Mouse (Mus musculus): ENCODE measurements around the gene Frmd4a. TPM values are rescaled to one million over a fixed set of nuclear protein-coding genes. Genes with fewer than 3 reads are reported as not detected.

Frmd4a gene
- total RNA-seq, 1 experiment: 9.3 TPM

- 0 out of 4 replicates have a peak, but pooled peaks cover 0 to 2% of the 10 kb centered on the region in 2 experiments for H3K4me1 ChIP-seq (ENCODE audit: control insufficient read depth in 2 of 2, insufficient read depth in 2 of 2, low read length in 2 of 2, poor library complexity in 1 of 2)
- TF ChIP-seq ZNF384 (IDR thresholded peaks at IDR 0.05; ENCODE audit: low read depth, low read length) (no peak), MAFK (IDR thresholded peaks at IDR 0.05; ENCODE audit: insufficient read depth, low read depth, low read length) (no peak), ZC3H11A (IDR thresholded peaks at IDR 0.05; ENCODE audit: borderline replicate concordance, low read depth, low read length) (no peak), HCFC1 (IDR thresholded peaks at IDR 0.05; ENCODE audit: borderline replicate concordance, insufficient read depth, low read length) (no peak), CHD2 (IDR thresholded peaks at IDR 0.05; ENCODE audit: low read depth, low read length) (no peak)
- H3K9me3 ChIP-seq (ENCODE audit: control insufficient read depth, insufficient read depth, low read depth, low read length): no peaks in the 10 kb centered on the region
- H3K4me3 ChIP-seq (ENCODE audit: insufficient read depth in 1 of 2, low read depth in 1 of 2, low read length in 2 of 2, poor library complexity in 1 of 2, severe bottlenecking in 1 of 2): no peak overlapping the region
- H3K27ac ChIP-seq (ENCODE audit: insufficient read depth, low read depth, low read length, poor library complexity, severe bottlenecking): no peak overlapping the region
- no peaks in the 10 kb centered on the region for H3K36me3 ChIP-seq (ENCODE audit: control insufficient read depth, insufficient read depth, low read length, poor library complexity, severe bottlenecking)
- H3K9ac ChIP-seq (ENCODE audit: insufficient read depth, low read depth, low read length, poor library complexity, severe bottlenecking): no peak overlapping the region
- no peak for DNase-seq (ENCODE audit: low read depth, low spot score)
- in situ Hi-C loops (cut with MboI; ENCODE audit: low sequenced_read_pairs in 2 of 2, unreplicated experiment in 2 of 2): no loop called here
These were observed 274.2 kb downstream of the Frmd4a start for GRCm38 (mm10) chr2:4291671-4292070.

GRCm38 (mm10) chr2:4293726-4294125 is 276.2 kb downstream of the Frmd4a start:
- Histone ChIP-seq H3K36me3 (ENCODE audit: control insufficient read depth, insufficient read depth, low read length, poor library complexity, severe bottlenecking) (no peaks in the 10 kb centered on the region), H3K4me3 (ENCODE audit: insufficient read depth in 1 of 2, low read depth in 1 of 2, low read length in 2 of 2, poor library complexity in 1 of 2, severe bottlenecking in 1 of 2) (no peak overlapping the region), H3K9me3 (ENCODE audit: control insufficient read depth, insufficient read depth, low read depth, low read length) (no peaks in the 10 kb centered on the region), H3K27ac (ENCODE audit: insufficient read depth, low read depth, low read length, poor library complexity, severe bottlenecking) (no peak overlapping the region), H3K4me1 (ENCODE audit: control insufficient read depth in 2 of 2, insufficient read depth in 2 of 2, low read length in 2 of 2, poor library complexity in 1 of 2) (0 out of 4 replicates have a peak, but pooled peaks cover 0 to 2% of the 10 kb centered on the region in 2 experiments), H3K9ac (ENCODE audit: insufficient read depth, low read depth, low read length, poor library complexity, severe bottlenecking) (no peak overlapping the region)
- no peak for DNase-seq (ENCODE audit: low read depth, low spot score)
- in situ Hi-C loops (cut with MboI; ENCODE audit: low sequenced_read_pairs in 2 of 2, unreplicated experiment in 2 of 2): no loop called here
- TF ChIP-seq CHD2 (IDR thresholded peaks at IDR 0.05; ENCODE audit: low read depth, low read length) (no peak), MAFK (IDR thresholded peaks at IDR 0.05; ENCODE audit: insufficient read depth, low read depth, low read length) (no peak), ZNF384 (IDR thresholded peaks at IDR 0.05; ENCODE audit: low read depth, low read length) (no peak), ZC3H11A (IDR thresholded peaks at IDR 0.05; ENCODE audit: borderline replicate concordance, low read depth, low read length) (no peak), HCFC1 (IDR thresholded peaks at IDR 0.05; ENCODE audit: borderline replicate concordance, insufficient read depth, low read length) (no peak)

DNA sequence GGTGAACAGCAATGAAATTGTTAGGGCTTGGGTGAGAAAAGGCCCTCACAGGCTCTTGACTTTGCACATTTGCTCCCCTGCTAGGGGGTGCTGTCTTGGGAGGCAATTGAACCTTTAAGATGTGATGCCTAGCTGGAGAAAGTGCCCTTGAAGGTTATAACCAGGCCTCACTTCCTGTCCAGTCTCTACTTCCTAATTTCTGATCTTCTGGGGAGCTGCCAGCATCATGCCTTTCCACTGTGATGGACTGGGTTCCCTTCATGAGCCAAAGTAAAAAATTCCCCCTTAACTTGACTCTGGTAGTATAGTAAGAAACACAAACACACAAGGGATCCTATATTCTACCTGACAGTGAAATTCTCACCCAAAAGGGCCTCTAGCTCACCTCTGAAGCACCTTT is 278.1 kb downstream of the Frmd4a start:
- Histone ChIP-seq H3K4me3 (ENCODE audit: insufficient read depth in 1 of 2, low read depth in 1 of 2, low read length in 2 of 2, poor library complexity in 1 of 2, severe bottlenecking in 1 of 2) (no peak overlapping the region), H3K9me3 (ENCODE audit: control insufficient read depth, insufficient read depth, low read depth, low read length) (no peaks in the 10 kb centered on the region), H3K4me1 (ENCODE audit: control insufficient read depth in 2 of 2, insufficient read depth in 2 of 2, low read length in 2 of 2, poor library complexity in 1 of 2) (0 out of 4 replicates have a peak, but pooled peaks cover 0 to 2% of the 10 kb centered on the region in 2 experiments), H3K9ac (ENCODE audit: insufficient read depth, low read depth, low read length, poor library complexity, severe bottlenecking) (no peak overlapping the region), H3K36me3 (ENCODE audit: control insufficient read depth, insufficient read depth, low read length, poor library complexity, severe bottlenecking) (no peaks in the 10 kb centered on the region), H3K27ac (ENCODE audit: insufficient read depth, low read depth, low read length, poor library complexity, severe bottlenecking) (no peak overlapping the region)
- TF ChIP-seq HCFC1 (IDR thresholded peaks at IDR 0.05; ENCODE audit: borderline replicate concordance, insufficient read depth, low read length) (no peak), ZC3H11A (IDR thresholded peaks at IDR 0.05; ENCODE audit: borderline replicate concordance, low read depth, low read length) (no peak), CHD2 (IDR thresholded peaks at IDR 0.05; ENCODE audit: low read depth, low read length) (no peak), MAFK (IDR thresholded peaks at IDR 0.05; ENCODE audit: insufficient read depth, low read depth, low read length) (no peak), ZNF384 (IDR thresholded peaks at IDR 0.05; ENCODE audit: low read depth, low read length) (no peak)
- in situ Hi-C loops (cut with MboI; ENCODE audit: low sequenced_read_pairs in 2 of 2, unreplicated experiment in 2 of 2): no loop called here
- DNase-seq (ENCODE audit: low read depth, low spot score): no peak

GRCm38 (mm10) chr2:4296881-4297280 is 279.4 kb downstream of the Frmd4a start:
- no peak for DNase-seq (ENCODE audit: low read depth, low spot score)
- TF ChIP-seq MAFK (IDR thresholded peaks at IDR 0.05; ENCODE audit: insufficient read depth, low read depth, low read length) (no peak), ZNF384 (IDR thresholded peaks at IDR 0.05; ENCODE audit: low read depth, low read length) (no peak), CHD2 (IDR thresholded peaks at IDR 0.05; ENCODE audit: low read depth, low read length) (no peak), HCFC1 (IDR thresholded peaks at IDR 0.05; ENCODE audit: borderline replicate concordance, insufficient read depth, low read length) (no peak), ZC3H11A (IDR thresholded peaks at IDR 0.05; ENCODE audit: borderline replicate concordance, low read depth, low read length) (no peak)
- H3K36me3 ChIP-seq (ENCODE audit: control insufficient read depth, insufficient read depth, low read length, poor library complexity, severe bottlenecking): no peaks in the 10 kb centered on the region
- H3K27ac ChIP-seq (ENCODE audit: insufficient read depth, low read depth, low read length, poor library complexity, severe bottlenecking): no peak overlapping the region
- 0 out of 4 replicates have a peak, but pooled peaks cover 0 to 2% of the 10 kb centered on the region in 2 experiments for H3K4me1 ChIP-seq (ENCODE audit: control insufficient read depth in 2 of 2, insufficient read depth in 2 of 2, low read length in 2 of 2, poor library complexity in 1 of 2)
- in situ Hi-C loops (cut with MboI; ENCODE audit: low sequenced_read_pairs in 2 of 2, unreplicated experiment in 2 of 2): no loop called here
- no peaks in the 10 kb centered on the region for H3K9me3 ChIP-seq (ENCODE audit: control insufficient read depth, insufficient read depth, low read depth, low read length)
- H3K9ac ChIP-seq (ENCODE audit: insufficient read depth, low read depth, low read length, poor library complexity, severe bottlenecking): no peak overlapping the region
- no peak overlapping the region for H3K4me3 ChIP-seq (ENCODE audit: insufficient read depth in 1 of 2, low read depth in 1 of 2, low read length in 2 of 2, poor library complexity in 1 of 2, severe bottlenecking in 1 of 2)

All from ES-E14 (cell line).